Mouse (Mus musculus) layer of hippocampus, postnatal 10 days (tissue): ENCODE measurements around the gene Gm20388. TPM values are rescaled to one million over a fixed set of nuclear protein-coding genes. Genes with fewer than 3 reads are reported as not detected.

Source experiments
- DNase-seq, 2 experiments: peaks; one replicate each; pipeline ENCODE4 v3.0.0; 2021; ENCODE audit warnings: low spot score in 2 of 2
- total RNA-seq, 2 experiments: library from RNA; stranded (reverse); gene quantifications; 2 replicates each; pipeline ENCODE4 v1.2.3; 2021

Gm20388 gene
- total RNA-seq, 2 experiments from 2014 or later: not detected

- no peak for DNase-seq
These were observed 657.6 kb downstream of the Gm20388 start for GRCm38 (mm10) chr8:120568164-120568798.

GRCm38 (mm10) chr8:120569123-120569522 lies 658.5 kb downstream of the Gm20388 start:
- no peak for DNase-seq

- DNase-seq: peak; percentile 86 to 88
These were observed 659.5 kb downstream of the Gm20388 start for GRCm38 (mm10) chr8:120569939-120570715.

GRCm38 (mm10) chr8:120571561-120571960 lies 660.9 kb downstream of the Gm20388 start:
- no peak for DNase-seq

- DNase-seq: peak in 1 of 2 experiments; percentile 71
These were observed 661.9 kb downstream of the Gm20388 start for GRCm38 (mm10) chr8:120572534-120572933.

GRCm38 (mm10) chr8:120573866-120574265 lies 663.2 kb downstream of the Gm20388 start:
- DNase-seq: no peak

- no peak for DNase-seq
These were observed 664.3 kb downstream of the Gm20388 start for GRCm38 (mm10) chr8:120574941-120575340.

- no peak for DNase-seq
These were observed 665.2 kb downstream of the Gm20388 start for GRCm38 (mm10) chr8:120575801-120576200.

- no peak for DNase-seq
These were observed 667.2 kb downstream of the Gm20388 start for GRCm38 (mm10) chr8:120577821-120578220.

- peak; percentile 38 to 49 for DNase-seq
These were observed 669.8 kb downstream of the Gm20388 start for GRCm38 (mm10) chr8:120580336-120581000.

- no peak for DNase-seq
These were observed 670.7 kb downstream of the Gm20388 start for GRCm38 (mm10) chr8:120581329-120581728.

GRCm38 (mm10) chr8:120581811-120582210 lies 671.2 kb downstream of the Gm20388 start:
- no peak for DNase-seq

GRCm38 (mm10) chr8:120585521-120585920 lies 674.9 kb downstream of the Gm20388 start:
- DNase-seq: no peak

GRCm38 (mm10) chr8:120588908-120589771 lies 678.5 kb downstream of the Gm20388 start, which contains the start of gene Gins2:
Gene Gins2 (minus strand): TSS chr8:120589304.
- peak; percentile 98 to 99 for DNase-seq

- no peak for DNase-seq
These were observed 679.3 kb downstream of the Gm20388 start for GRCm38 (mm10) chr8:120589921-120590320.

GRCm38 (mm10) chr8:120591587-120592292 lies 681.1 kb downstream of the Gm20388 start:
- DNase-seq: peak in 1 of 2 experiments; percentile 52

GRCm38 (mm10) chr8:120594571-120594970 lies 683.9 kb downstream of the Gm20388 start:
- DNase-seq: no peak

GRCm38 (mm10) chr8:120595963-120596362 lies 685.3 kb downstream of the Gm20388 start:
- peak; percentile 52 to 67 for DNase-seq

- peak; percentile 78 to 84 for DNase-seq
These were observed 687.9 kb downstream of the Gm20388 start for GRCm38 (mm10) chr8:120598579-120598978.

GRCm38 (mm10) chr8:120599504-120599903 lies 688.9 kb downstream of the Gm20388 start:
- DNase-seq: peak; percentile 87 to 89
